Mouse (Mus musculus): ENCODE data around the gene Polr2g. TPM values are rescaled to one million over a fixed set of nuclear protein-coding genes. Genes with fewer than 3 reads are reported as not detected.

Gene Polr2g
- polyA plus RNA-seq (2012): 8.1 and 8.9 TPM in 2 replicates

GRCm38 (mm10) chr19:8798264-8798946 is at the start of gene Polr2g:
TSS of gene Polr2g (minus strand) at chr19:8798577.
- no peak for TF ChIP-seq GATA1 (IDR thresholded peaks at IDR 0.05; ENCODE audit: low read length)

GRCm38 (mm10) chr19:8844371-8845129 is 46.2 kb upstream of the Polr2g start:
- no peak for TF ChIP-seq GATA1 (IDR thresholded peaks at IDR 0.05; ENCODE audit: low read length)

- TF ChIP-seq GATA1 (IDR thresholded peaks at IDR 0.05; ENCODE audit: low read length): no peak
These were observed 44.6 kb upstream of the Polr2g start for GRCm38 (mm10) chr19:8842961-8843360.

GRCm38 (mm10) chr19:8841012-8841411 is 42.6 kb upstream of the Polr2g start:
- no peak for TF ChIP-seq GATA1 (IDR thresholded peaks at IDR 0.05; ENCODE audit: low read length)

GRCm38 (mm10) chr19:8839908-8840791 is 41.8 kb upstream of the Polr2g start:
- no peak for TF ChIP-seq GATA1 (IDR thresholded peaks at IDR 0.05; ENCODE audit: low read length)

GRCm38 (mm10) chr19:8839103-8839907 is 40.9 kb upstream of the Polr2g start, which contains the start of gene Gng3:
TSS of gene Gng3 (minus strand) at chr19:8839194.
- no peak for TF ChIP-seq GATA1 (IDR thresholded peaks at IDR 0.05; ENCODE audit: low read length)

- no peak for TF ChIP-seq GATA1 (IDR thresholded peaks at IDR 0.05; ENCODE audit: low read length)
These were observed 39.8 kb upstream of the Polr2g start for GRCm38 (mm10) chr19:8838041-8838730.

GRCm38 (mm10) chr19:8837251-8837791 is 38.9 kb upstream of the Polr2g start, which contains the start of gene Bscl2:
TSS of gene Bscl2 (plus strand) at chr19:8837467.
- no peak for TF ChIP-seq GATA1 (IDR thresholded peaks at IDR 0.05; ENCODE audit: low read length)

- TF ChIP-seq GATA1 (IDR thresholded peaks at IDR 0.05; ENCODE audit: low read length): no peak
These were observed 34.6 kb upstream of the Polr2g start for GRCm38 (mm10) chr19:8832971-8833370.

- no peak for TF ChIP-seq GATA1 (IDR thresholded peaks at IDR 0.05; ENCODE audit: low read length)
These were observed 32.9 kb upstream of the Polr2g start for GRCm38 (mm10) chr19:8831262-8831661.

- no peak for TF ChIP-seq GATA1 (IDR thresholded peaks at IDR 0.05; ENCODE audit: low read length)
These were observed 32.3 kb upstream of the Polr2g start for GRCm38 (mm10) chr19:8830664-8831063.

- TF ChIP-seq GATA1 (IDR thresholded peaks at IDR 0.05; ENCODE audit: low read length): no peak
These were observed 31.3 kb upstream of the Polr2g start, which contains the start of gene AC129217.1 for GRCm38 (mm10) chr19:8829660-8830059. TSS of gene AC129217.1 (plus strand) at chr19:8829773.

- no peak for TF ChIP-seq GATA1 (IDR thresholded peaks at IDR 0.05; ENCODE audit: low read length)
These were observed 24.3 kb upstream of the Polr2g start for GRCm38 (mm10) chr19:8822696-8823095.

GRCm38 (mm10) chr19:8821146-8821545 is 22.8 kb upstream of the Polr2g start:
- TF ChIP-seq GATA1 (IDR thresholded peaks at IDR 0.05; ENCODE audit: low read length): no peak

All from G1E-ER4 (cell line).